Mouse (Mus musculus): ENCODE results near the gene E430018J23Rik. TPM values are rescaled to one million over a fixed set of nuclear protein-coding genes. Genes with fewer than 3 reads are reported as not detected.
"Not testable (repeated sequence)": the region's sequence is repeated elsewhere in the genome, so short reads cannot be mapped to it uniquely, and the experiment has no call there.

E430018J23Rik gene
- total RNA-seq (2022): 1 to 10 TPM; 6.7 to 8.0 (median 7.2) TPM

- DNase-seq (ENCODE audit: low spot score in 2 of 2): peak; percentile 97 to 98
These were observed at the start of gene E430018J23Rik for GRCm38 (mm10) chr7:127393157-127393943. E430018J23Rik (minus strand) TSS chr7:127393629.

GRCm38 (mm10) chr7:127437724-127438123 is 44.3 kb upstream of the E430018J23Rik start:
- no peak for DNase-seq (ENCODE audit: low spot score in 2 of 2)

GRCm38 (mm10) chr7:127435206-127435605 is 41.8 kb upstream of the E430018J23Rik start:
- DNase-seq (ENCODE audit: low spot score in 2 of 2): no peak

GRCm38 (mm10) chr7:127426354-127426753 is 32.9 kb upstream of the E430018J23Rik start:
- no peak for DNase-seq (ENCODE audit: low spot score in 2 of 2)

GRCm38 (mm10) chr7:127425911-127426310 is 32.5 kb upstream of the E430018J23Rik start:
- DNase-seq (ENCODE audit: low spot score in 2 of 2): no peak

- DNase-seq (ENCODE audit: low spot score in 2 of 2): no peak
These were observed 31.9 kb upstream of the E430018J23Rik start for GRCm38 (mm10) chr7:127425291-127425690.

- DNase-seq (ENCODE audit: low spot score in 2 of 2): peak; percentile 25 to 32
These were observed 28.8 kb upstream of the E430018J23Rik start for GRCm38 (mm10) chr7:127422247-127422646.

- DNase-seq (ENCODE audit: low spot score in 2 of 2): peak; percentile 83 to 87
These were observed 28.2 kb upstream of the E430018J23Rik start, which contains the start of gene Zfp688 for GRCm38 (mm10) chr7:127421388-127422191. Zfp688 (minus strand) TSS chr7:127422068.

GRCm38 (mm10) chr7:127411418-127411817 is 18.0 kb upstream of the E430018J23Rik start:
- no peak for DNase-seq (ENCODE audit: low spot score in 2 of 2)

- DNase-seq (ENCODE audit: low spot score in 2 of 2): peak; percentile 79 to 91
These were observed 12.9 kb upstream of the E430018J23Rik start, which contains the start of gene Zfp764 for GRCm38 (mm10) chr7:127406002-127406987. Zfp764 (minus strand) TSS chr7:127406822.

GRCm38 (mm10) chr7:127404101-127404500 is 10.7 kb upstream of the E430018J23Rik start:
- DNase-seq (ENCODE audit: low spot score in 2 of 2): not testable (repeated sequence)

GRCm38 (mm10) chr7:127402980-127403379 is 9.6 kb upstream of the E430018J23Rik start:
- DNase-seq (ENCODE audit: low spot score in 2 of 2): no peak

GRCm38 (mm10) chr7:127400355-127400754 is 6.9 kb upstream of the E430018J23Rik start:
- no peak for DNase-seq (ENCODE audit: low spot score in 2 of 2)

- DNase-seq (ENCODE audit: low spot score in 2 of 2): no peak
These were observed 510 bp upstream of the E430018J23Rik start for GRCm38 (mm10) chr7:127393944-127394333.

GRCm38 (mm10) chr7:127392251-127392824 is 1.1 kb downstream of the E430018J23Rik start:
- no peak for DNase-seq (ENCODE audit: low spot score in 2 of 2)

- DNase-seq (ENCODE audit: low spot score in 2 of 2): no peak
These were observed 1.9 kb downstream of the E430018J23Rik start for GRCm38 (mm10) chr7:127391538-127391937.

- no peak for DNase-seq (ENCODE audit: low spot score in 2 of 2)
These were observed 3.1 kb downstream of the E430018J23Rik start for GRCm38 (mm10) chr7:127390306-127390705.

- not testable (repeated sequence) for DNase-seq (ENCODE audit: low spot score in 2 of 2)
These were observed 5.2 kb downstream of the E430018J23Rik start for GRCm38 (mm10) chr7:127388201-127388600.

GRCm38 (mm10) chr7:127386641-127387392 is 6.6 kb downstream of the E430018J23Rik start, which contains the start of gene 9130019O22Rik:
9130019O22Rik (minus strand) TSS chr7:127387166.
- peak; percentile 89 to 93 for DNase-seq (ENCODE audit: low spot score in 2 of 2)

- DNase-seq (ENCODE audit: low spot score in 2 of 2): not testable (repeated sequence)
These were observed 7.9 kb downstream of the E430018J23Rik start for GRCm38 (mm10) chr7:127385560-127385959.

Data from layer of hippocampus, adult 8-10 months (tissue).